Mouse (Mus musculus): ENCODE results near the gene Kcnk4.

Gene Kcnk4

GRCm38 (mm10) chr19:6968491-6969271 is 34.4 kb upstream of the Kcnk4 start:
- no peak for DNase-seq (ENCODE audit: low spot score)

GRCm38 (mm10) chr19:6956461-6956860 is 22.1 kb upstream of the Kcnk4 start:
- DNase-seq (ENCODE audit: low spot score) = no peak

GRCm38 (mm10) chr19:6955424-6955823 is 21.1 kb upstream of the Kcnk4 start:
- no peak for DNase-seq (ENCODE audit: low spot score)

GRCm38 (mm10) chr19:6954046-6954445 is 19.7 kb upstream of the Kcnk4 start:
- DNase-seq (ENCODE audit: low spot score) = no peak

- no peak for DNase-seq (ENCODE audit: low spot score)
These were observed 18.4 kb upstream of the Kcnk4 start for GRCm38 (mm10) chr19:6952712-6953037.

- no peak for DNase-seq (ENCODE audit: low spot score)
These were observed 17.8 kb upstream of the Kcnk4 start for GRCm38 (mm10) chr19:6951994-6952711.

GRCm38 (mm10) chr19:6951381-6951968 is 17.2 kb upstream of the Kcnk4 start:
- peak; percentile 75 for DNase-seq (ENCODE audit: low spot score)

- no peak for DNase-seq (ENCODE audit: low spot score)
These were observed 16.4 kb upstream of the Kcnk4 start for GRCm38 (mm10) chr19:6950613-6951153.

- DNase-seq (ENCODE audit: low spot score) = no peak
These were observed 15.6 kb upstream of the Kcnk4 start for GRCm38 (mm10) chr19:6949951-6950350.

GRCm38 (mm10) chr19:6949532-6949931 is 15.2 kb upstream of the Kcnk4 start:
- no peak for DNase-seq (ENCODE audit: low spot score)

GRCm38 (mm10) chr19:6948186-6948585 is 13.9 kb upstream of the Kcnk4 start:
- DNase-seq (ENCODE audit: low spot score) = no peak

- DNase-seq (ENCODE audit: low spot score) = no peak
These were observed 13.4 kb upstream of the Kcnk4 start for GRCm38 (mm10) chr19:6947742-6948141.

- no peak for DNase-seq (ENCODE audit: low spot score)
These were observed 9.4 kb upstream of the Kcnk4 start for GRCm38 (mm10) chr19:6943709-6944108.

- no peak for DNase-seq (ENCODE audit: low spot score)
These were observed 8.4 kb upstream of the Kcnk4 start for GRCm38 (mm10) chr19:6942764-6943163.

GRCm38 (mm10) chr19:6942249-6942691 is 8.0 kb upstream of the Kcnk4 start, which contains the start of gene Gpr137:
Gpr137 (minus strand) TSS chr19:6942480.
- peak; percentile 92 for DNase-seq (ENCODE audit: low spot score)

GRCm38 (mm10) chr19:6941372-6942248 is 7.3 kb upstream of the Kcnk4 start, which contains the start of gene Bad:
Bad (plus strand) TSS chr19:6941861.
- DNase-seq (ENCODE audit: low spot score) = peak; percentile 93

- DNase-seq (ENCODE audit: low spot score) = no peak
These were observed 6.4 kb upstream of the Kcnk4 start for GRCm38 (mm10) chr19:6940396-6941351.

- DNase-seq (ENCODE audit: low spot score) = no peak
These were observed 5.0 kb upstream of the Kcnk4 start for GRCm38 (mm10) chr19:6939106-6940002.

All from c-Kit-positive CD71-positive TER-119-positive erythroid progenitor cells, embryonic 14.5 days (primary cell).